Mouse (Mus musculus) ES-E14 (cell line): ENCODE data around the gene Dcbld1.

Source experiments
- CHD2 ChIP-seq: IDR thresholded peaks from 2 replicates; pipeline ENCODE4 v1.6.1; 2014; ENCODE audit warnings: mild to moderate bottlenecking, low read depth, low read length, inconsistent platforms
- ZC3H11A ChIP-seq: IDR thresholded peaks from 2 replicates; pipeline ENCODE4 v1.6.1; 2012; ENCODE audit warnings: low read depth, mild to moderate bottlenecking, inconsistent platforms, low read length, borderline replicate concordance
- ZNF384 ChIP-seq: IDR thresholded peaks from 2 replicates; pipeline ENCODE4 v1.6.1; 2012; ENCODE audit warnings: low read depth, low read length, inconsistent platforms

DNA sequence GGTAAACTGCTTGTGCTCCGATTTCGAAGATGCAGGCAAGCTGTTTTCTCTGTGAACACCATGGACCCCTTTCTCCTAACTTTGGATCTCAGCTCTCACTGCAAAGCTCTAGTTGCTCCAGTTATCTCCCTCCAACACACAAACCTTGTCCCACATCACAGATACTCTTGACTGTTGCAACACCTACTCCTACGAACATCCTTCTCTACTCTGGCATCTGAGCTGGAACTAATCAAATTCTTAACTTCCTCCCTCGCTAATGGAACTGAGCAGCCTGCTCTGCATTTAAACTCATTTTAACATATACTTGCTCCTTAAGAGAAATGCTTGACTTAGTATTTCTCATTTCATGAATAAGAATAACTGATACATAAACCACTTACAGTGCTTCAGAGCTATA lies 47.5 kb upstream of the Dcbld1 start:
- TF ChIP-seq ZC3H11A (no peak), ZNF384 (no peak), CHD2 (no peak)
